Mouse (Mus musculus) left cerebral cortex, adult 2 months (tissue): ENCODE data around the gene Fndc9. TPM values are rescaled to one million over a fixed set of nuclear protein-coding genes. Genes with fewer than 3 reads are reported as not detected.

Source experiments
- DNase-seq, 2 experiments: peaks; one replicate each; pipeline ENCODE4 v3.0.0; 2021 to 2022; ENCODE audit warnings: low spot score in 2 of 2, mixed read lengths in 1 of 2; ENCODE audit errors: extremely low spot score in 1 of 2
- H3K27ac ChIP-seq: fragments of 200-600 bp; 2 replicates; pipeline ENCODE4 v1.8.1; 2022
- H3K4me3 ChIP-seq: fragments of 200-600 bp; 2 replicates; pipeline ENCODE4 v1.8.1; 2022
- CTCF ChIP-seq: fragments of 200-600 bp; IDR thresholded peaks from 2 replicates; pipeline ENCODE4 v1.8.1; 2022; ENCODE audit warnings: antibody characterized with exemption, mild to moderate bottlenecking, moderate library complexity
- intact Hi-C: fragments of 180-260 bp; cut with DNase I; formaldehyde crosslinking; loops from one replicate; pipeline ENCODE4 v1.15.1; 2025
- long read RNA-seq, 2 experiments: library from polyadenylated mRNA; stranded (forward); transcript quantifications; one replicate each; pipeline ENCODE4 v2.0.0; 2021; ENCODE audit warnings: borderline mapping rate in 2 of 2
- total RNA-seq, 2 experiments: library from RNA; stranded (reverse); gene quantifications; 2 replicates each; pipeline ENCODE4 v1.2.3; 2021

Gene Fndc9
- total RNA-seq: 1 to 10 TPM; 4.9 to 5.2 TPM
- long read RNA-seq, experiment 1, transcript Fndc9-201 (2 exons, 2,290 nt): major isoform, 6 of 27 reads
- long read RNA-seq, experiment 1, partial matches to known transcripts: 0 of 27 reads
- long read RNA-seq, experiment 1, other reads (novel, unspliced or antisense): 21 of 27 reads
- long read RNA-seq, experiment 2, transcript Fndc9-201 (2 exons, 2,290 nt): major isoform, 5 of 34 reads
- long read RNA-seq, experiment 2, partial matches to known transcripts: 1 of 34 reads
- long read RNA-seq, experiment 2, other reads (novel, unspliced or antisense): 28 of 34 reads

- intact Hi-C loops: no loop called here
- Histone ChIP-seq H3K4me3 (peak within 1 kb of the TSS; percentile 16), H3K27ac (peak within 1 kb of the TSS; percentile 84)
- no peak for TF ChIP-seq CTCF
- peak; percentile 73 to 81 for DNase-seq
Measured at GRCm38 (mm10) chr11:46235334-46235733, at the start of gene Fndc9. TSS of gene Fndc9 (plus strand) at chr11:46235531.

GRCm38 (mm10) chr11:46188283-46188682 is 47.0 kb upstream of the Fndc9 start:
- intact Hi-C loops: no loop called here
- no peak overlapping the region for H3K27ac ChIP-seq
- DNase-seq: no peak
- TF ChIP-seq CTCF: no peak
- no peak overlapping the region for H3K4me3 ChIP-seq

- intact Hi-C loops: no loop called here
- no peak for TF ChIP-seq CTCF
- no peak for DNase-seq
- H3K4me3 ChIP-seq: no peak overlapping the region
- H3K27ac ChIP-seq: no peak overlapping the region
Measured at GRCm38 (mm10) chr11:46194175-46194574, 41.2 kb upstream of the Fndc9 start.

- Histone ChIP-seq H3K27ac (no peak overlapping the region), H3K4me3 (no peak overlapping the region)
- intact Hi-C loops: loop anchor here (5.0 kb wide), 2 partner anchors 63 to 223 kb away; no protein-coding TSS in a partner anchor
- TF ChIP-seq CTCF: no peak
- no peak for DNase-seq
Measured at GRCm38 (mm10) chr11:46200664-46201063, 34.7 kb upstream of the Fndc9 start.

- no peak overlapping the region for H3K4me3 ChIP-seq
- TF ChIP-seq CTCF: no peak
- DNase-seq: peak; percentile 51 to 72
- peak overlapping the region; percentile 78 for H3K27ac ChIP-seq
- intact Hi-C loops: loop anchor here (5.0 kb wide), 2 partner anchors 65 to 225 kb away; no protein-coding TSS in a partner anchor
Measured at GRCm38 (mm10) chr11:46201636-46202546, 33.4 kb upstream of the Fndc9 start.

GRCm38 (mm10) chr11:46202547-46202887 is 32.8 kb upstream of the Fndc9 start:
- no peak for DNase-seq
- intact Hi-C loops: loop anchor here (5.0 kb wide), 2 partner anchors 65 to 225 kb away; no protein-coding TSS in a partner anchor
- TF ChIP-seq CTCF: no peak
- H3K27ac ChIP-seq: peak overlapping the region; percentile 78
- H3K4me3 ChIP-seq: no peak overlapping the region

- no peak for DNase-seq
- intact Hi-C loops: loop anchor here (5.0 kb wide), 2 partner anchors 68 to 228 kb away; no protein-coding TSS in a partner anchor
- Histone ChIP-seq H3K27ac (no peak overlapping the region), H3K4me3 (no peak overlapping the region)
- TF ChIP-seq CTCF: no peak
Measured at GRCm38 (mm10) chr11:46204841-46205240, 30.5 kb upstream of the Fndc9 start.

- intact Hi-C loops: no loop called here
- Histone ChIP-seq H3K27ac (peak overlapping the region; percentile 6; the same call in 1 of the 2 replicates), H3K4me3 (no peak overlapping the region)
- no peak for TF ChIP-seq CTCF
- no peak for DNase-seq
Measured at GRCm38 (mm10) chr11:46205639-46206409, 29.5 kb upstream of the Fndc9 start.

GRCm38 (mm10) chr11:46209884-46210283 is 25.4 kb upstream of the Fndc9 start:
- TF ChIP-seq CTCF: no peak
- intact Hi-C loops: loop anchor here (10.0 kb wide), 1 partner anchor 1625 kb away; no protein-coding TSS in a partner anchor

GRCm38 (mm10) chr11:46211858-46212257 is 23.5 kb upstream of the Fndc9 start:
- intact Hi-C loops: loop anchor here (10.0 kb wide), 1 partner anchor 1627 kb away; no protein-coding TSS in a partner anchor
- no peak for DNase-seq
- no peak overlapping the region for H3K27ac ChIP-seq
- H3K4me3 ChIP-seq: no peak overlapping the region
- no peak for TF ChIP-seq CTCF

More at GRCm38 (mm10) chr11:46209884-46210283, 25.4 kb upstream of the Fndc9 start:
- DNase-seq: no peak
- no peak overlapping the region for H3K4me3 ChIP-seq
- peak overlapping the region; percentile 59 for H3K27ac ChIP-seq

GRCm38 (mm10) chr11:46213844-46214243 is 21.5 kb upstream of the Fndc9 start:
- intact Hi-C loops: loop anchor here (2.0 to 10.0 kb wide), 2 partner anchors 161 to 1629 kb away; partner anchors contain the start of gene Gm12166
- Histone ChIP-seq H3K4me3 (no peak overlapping the region), H3K27ac (peak overlapping the region; percentile 20; the same call in 1 of the 2 replicates)
- no peak for DNase-seq
- no peak for TF ChIP-seq CTCF
